Mouse (Mus musculus): ENCODE measurements around the gene Slc10a1. TPM values are rescaled to one million over a fixed set of nuclear protein-coding genes. Genes with fewer than 3 reads are reported as not detected.

The Slc10a1 gene
- polyA plus RNA-seq, 1 experiment from 2014 or later = 0.20 TPM

DNA sequence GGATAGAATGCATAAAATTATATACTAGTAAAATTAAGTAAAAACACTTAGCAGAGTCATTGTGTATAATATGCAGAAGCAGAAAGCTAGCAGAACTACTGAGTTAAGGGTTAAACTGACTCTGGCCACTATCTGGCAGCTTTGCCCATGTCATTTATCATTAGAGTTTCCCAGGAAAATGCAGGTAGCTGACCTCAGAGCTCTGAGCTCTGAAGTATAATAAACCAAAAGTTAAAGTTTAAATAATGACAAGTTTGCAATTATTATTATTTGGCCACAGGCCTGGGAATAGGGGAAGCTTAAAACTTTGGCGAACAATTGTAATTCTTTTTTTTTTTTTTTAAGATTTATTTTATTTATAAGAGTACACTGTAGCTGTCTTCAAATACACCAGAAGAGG lies 35.6 kb downstream of the Slc10a1 start:
- Histone ChIP-seq H3K9me3 (replicated peaks; ENCODE audit: control insufficient read depth, low read length) (no peaks in the 10 kb centered on the region), H3K4me2 (ENCODE audit: low read depth, low read length) (no peak overlapping the region), H3K4me3 (ENCODE audit: low read depth, low read length) (no peak overlapping the region), H3K27me3 (ENCODE audit: control insufficient read depth, insufficient read depth, low read length) (no peaks in the 10 kb centered on the region), H3K27ac (replicated peaks; ENCODE audit: low read depth, low read length) (no peak overlapping the region), H3K9ac (replicated peaks; ENCODE audit: low read length) (no peak overlapping the region), H3K36me3 (replicated peaks; ENCODE audit: control insufficient read depth, insufficient read depth, low read depth, low read length) (no peaks in the 10 kb centered on the region), H3K4me1 (ENCODE audit: control insufficient read depth, insufficient read depth, low read length) (no peaks in the 10 kb centered on the region)
- ATAC-seq (replicated peaks; ENCODE audit: insufficient number of reproducible peaks, low FRiP score, low TSS enrichment, low read depth) (no peak), DNase-seq (ENCODE audit: low spot score) (no peak)
- WGBS = 91% methylated on average over 1 of the region's 1 CpGs

DNA sequence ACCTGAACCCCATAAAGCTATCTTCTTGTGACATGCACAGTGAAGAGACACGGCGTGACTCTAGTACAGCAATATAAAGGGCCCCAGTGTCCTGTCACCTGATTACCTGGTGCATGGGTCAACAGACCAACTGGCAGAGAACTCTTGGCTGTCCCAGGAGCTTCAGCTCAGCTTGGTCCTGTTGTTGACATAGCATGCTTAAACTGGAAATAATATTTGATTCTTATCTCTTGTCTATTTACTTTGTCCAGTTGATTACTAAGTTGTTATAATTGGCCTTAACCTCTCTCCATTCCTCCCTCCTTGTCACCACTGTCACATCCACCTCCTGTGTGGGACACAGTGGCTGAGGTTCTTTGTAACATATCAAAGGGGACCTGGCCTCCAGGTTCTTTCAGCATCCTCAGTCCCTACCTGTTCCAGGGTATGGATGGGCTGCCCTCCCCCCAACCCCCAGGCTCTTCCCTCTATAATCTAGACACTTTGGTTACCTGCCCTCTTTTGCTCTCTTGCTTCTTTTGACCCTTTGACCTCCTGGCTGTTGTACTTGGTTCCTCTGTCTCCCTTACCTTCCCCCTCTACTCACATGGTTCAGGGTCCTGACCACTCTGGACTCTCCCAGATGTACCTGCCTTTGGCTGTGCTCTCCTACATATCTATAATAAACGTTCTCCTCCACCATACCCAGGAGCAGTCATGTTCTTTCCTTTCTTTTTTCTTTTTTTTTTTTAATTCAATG lies 36.9 kb downstream of the Slc10a1 start:
- ATAC-seq (replicated peaks; ENCODE audit: insufficient number of reproducible peaks, low FRiP score, low TSS enrichment, low read depth) = no peak
- H3K4me2 ChIP-seq (ENCODE audit: low read depth, low read length) = no peak overlapping the region
- no peak overlapping the region for H3K4me3 ChIP-seq (ENCODE audit: low read depth, low read length)
- no peaks in the 10 kb centered on the region for H3K9me3 ChIP-seq (replicated peaks; ENCODE audit: control insufficient read depth, low read length)
- no peaks in the 10 kb centered on the region for H3K27me3 ChIP-seq (ENCODE audit: control insufficient read depth, insufficient read depth, low read length)
- no peak overlapping the region for H3K9ac ChIP-seq (replicated peaks; ENCODE audit: low read length)
- 83% methylated on average over 3 of the region's 3 CpGs for WGBS
- DNase-seq (ENCODE audit: low spot score) = no peak
- H3K27ac ChIP-seq (replicated peaks; ENCODE audit: low read depth, low read length) = no peak overlapping the region
- H3K4me1 ChIP-seq (ENCODE audit: control insufficient read depth, insufficient read depth, low read length) = no peaks in the 10 kb centered on the region
- H3K36me3 ChIP-seq (replicated peaks; ENCODE audit: control insufficient read depth, insufficient read depth, low read depth, low read length) = no peaks in the 10 kb centered on the region

GRCm38 (mm10) chr12:80930141-80930540 lies 38.4 kb downstream of the Slc10a1 start:
- Histone ChIP-seq H3K27me3 (ENCODE audit: control insufficient read depth, insufficient read depth, low read length) (no peaks in the 10 kb centered on the region), H3K36me3 (replicated peaks; ENCODE audit: control insufficient read depth, insufficient read depth, low read depth, low read length) (no peaks in the 10 kb centered on the region), H3K9me3 (replicated peaks; ENCODE audit: control insufficient read depth, low read length) (no peaks in the 10 kb centered on the region), H3K9ac (replicated peaks; ENCODE audit: low read length) (no peak overlapping the region), H3K4me1 (ENCODE audit: control insufficient read depth, insufficient read depth, low read length) (no peaks in the 10 kb centered on the region), H3K4me2 (ENCODE audit: low read depth, low read length) (no peak overlapping the region), H3K27ac (replicated peaks; ENCODE audit: low read depth, low read length) (no peak overlapping the region), H3K4me3 (ENCODE audit: low read depth, low read length) (no peak overlapping the region)
- ATAC-seq (replicated peaks; ENCODE audit: insufficient number of reproducible peaks, low FRiP score, low TSS enrichment, low read depth) (no peak), DNase-seq (ENCODE audit: low spot score) (no peak)
- WGBS = 80% methylated on average over 7 of the region's 7 CpGs

DNA sequence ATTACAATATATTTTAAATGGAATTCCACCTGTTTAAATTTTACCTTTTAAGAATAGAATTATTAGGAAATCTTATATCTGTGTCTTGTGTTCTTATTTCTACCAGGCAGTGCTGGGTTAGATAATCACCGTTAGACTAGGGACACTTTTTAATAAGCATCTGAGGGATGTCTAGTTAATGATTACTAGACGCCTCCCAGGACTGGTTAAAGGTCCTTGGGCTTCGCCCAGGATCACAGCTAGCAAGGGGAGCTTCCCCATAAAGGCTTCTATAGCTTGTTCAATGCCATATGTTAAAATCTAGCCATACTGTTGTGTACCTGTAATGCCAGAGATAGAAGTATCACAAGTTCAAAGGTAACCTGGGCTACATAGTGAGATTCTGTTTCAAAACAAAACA lies 39.6 kb downstream of the Slc10a1 start:
- no peaks in the 10 kb centered on the region for H3K9me3 ChIP-seq (replicated peaks; ENCODE audit: control insufficient read depth, low read length)
- H3K27me3 ChIP-seq (ENCODE audit: control insufficient read depth, insufficient read depth, low read length) = no peaks in the 10 kb centered on the region
- DNase-seq (ENCODE audit: low spot score) (no peak), ATAC-seq (replicated peaks; ENCODE audit: insufficient number of reproducible peaks, low FRiP score, low TSS enrichment, low read depth) (no peak)
- no peaks in the 10 kb centered on the region for H3K4me1 ChIP-seq (ENCODE audit: control insufficient read depth, insufficient read depth, low read length)
- H3K4me3 ChIP-seq (ENCODE audit: low read depth, low read length) = no peak overlapping the region
- H3K9ac ChIP-seq (replicated peaks; ENCODE audit: low read length) = no peak overlapping the region
- no peak overlapping the region for H3K27ac ChIP-seq (replicated peaks; ENCODE audit: low read depth, low read length)
- H3K4me2 ChIP-seq (ENCODE audit: low read depth, low read length) = no peak overlapping the region
- H3K36me3 ChIP-seq (replicated peaks; ENCODE audit: control insufficient read depth, insufficient read depth, low read depth, low read length) = no peaks in the 10 kb centered on the region
- 88% methylated on average over 3 of the region's 3 CpGs for WGBS

DNA sequence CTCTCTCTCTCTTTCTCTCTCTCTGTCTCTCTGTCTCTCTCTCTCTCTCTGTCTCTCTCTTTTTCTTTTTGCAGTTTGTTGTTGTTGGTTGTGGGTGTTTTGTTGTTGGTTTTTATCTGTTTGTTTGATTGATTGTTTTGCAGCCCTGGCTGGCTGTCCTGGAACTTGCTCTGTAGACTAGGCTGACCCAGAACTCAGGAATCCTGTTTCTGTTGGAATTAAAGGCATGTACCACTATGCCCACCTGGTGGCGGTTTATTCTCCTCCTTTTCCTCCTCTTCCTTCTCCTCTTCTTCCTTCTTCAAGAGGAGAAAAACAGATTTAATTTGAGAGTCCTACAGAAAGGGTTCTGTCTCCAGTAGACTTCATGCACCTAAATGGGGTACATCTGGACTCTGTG lies 41.0 kb downstream of the Slc10a1 start:
- no peak for DNase-seq (ENCODE audit: low spot score)
- Histone ChIP-seq H3K27me3 (ENCODE audit: control insufficient read depth, insufficient read depth, low read length) (no peaks in the 10 kb centered on the region), H3K4me1 (ENCODE audit: control insufficient read depth, insufficient read depth, low read length) (no peaks in the 10 kb centered on the region), H3K36me3 (replicated peaks; ENCODE audit: control insufficient read depth, insufficient read depth, low read depth, low read length) (no peaks in the 10 kb centered on the region), H3K9ac (replicated peaks; ENCODE audit: low read length) (no peak overlapping the region), H3K27ac (replicated peaks; ENCODE audit: low read depth, low read length) (no peak overlapping the region), H3K4me2 (ENCODE audit: low read depth, low read length) (no peak overlapping the region), H3K9me3 (replicated peaks; ENCODE audit: control insufficient read depth, low read length) (no peaks in the 10 kb centered on the region), H3K4me3 (ENCODE audit: low read depth, low read length) (no peak overlapping the region)
- ATAC-seq (replicated peaks; ENCODE audit: insufficient number of reproducible peaks, low FRiP score, low TSS enrichment, low read depth) = no peak
- WGBS = 72% methylated on average over 1 of the region's 1 CpGs

DNA sequence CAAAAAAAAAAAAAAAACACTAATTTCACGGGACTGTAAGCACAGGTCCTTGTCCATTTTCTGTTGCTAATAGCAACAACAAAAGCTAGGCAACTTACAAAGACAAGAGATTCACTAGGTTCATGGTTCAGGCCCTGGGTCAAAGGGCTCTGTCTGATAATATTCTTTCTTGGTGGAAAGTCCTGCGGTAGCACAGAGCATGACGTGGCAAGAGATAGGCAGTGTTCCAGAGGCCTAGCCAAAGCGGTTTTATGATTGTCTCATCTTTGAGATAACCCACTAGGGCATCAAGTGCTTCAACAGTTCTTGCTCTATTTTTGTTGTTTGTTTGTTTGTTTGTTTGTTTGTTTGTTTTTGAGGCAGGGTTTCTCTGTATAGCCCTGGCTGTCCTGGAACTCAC lies 42.0 kb downstream of the Slc10a1 start:
- DNase-seq (ENCODE audit: low spot score) (no peak), ATAC-seq (replicated peaks; ENCODE audit: insufficient number of reproducible peaks, low FRiP score, low TSS enrichment, low read depth) (no peak)
- Histone ChIP-seq H3K4me2 (ENCODE audit: low read depth, low read length) (no peak overlapping the region), H3K4me3 (ENCODE audit: low read depth, low read length) (no peak overlapping the region), H3K36me3 (replicated peaks; ENCODE audit: control insufficient read depth, insufficient read depth, low read depth, low read length) (no peaks in the 10 kb centered on the region), H3K27ac (replicated peaks; ENCODE audit: low read depth, low read length) (no peak overlapping the region), H3K27me3 (ENCODE audit: control insufficient read depth, insufficient read depth, low read length) (no peaks in the 10 kb centered on the region), H3K9me3 (replicated peaks; ENCODE audit: control insufficient read depth, low read length) (no peaks in the 10 kb centered on the region), H3K9ac (replicated peaks; ENCODE audit: low read length) (no peak overlapping the region), H3K4me1 (ENCODE audit: control insufficient read depth, insufficient read depth, low read length) (no peaks in the 10 kb centered on the region)
- 87% methylated on average over 4 of the region's 4 CpGs for WGBS

DNA sequence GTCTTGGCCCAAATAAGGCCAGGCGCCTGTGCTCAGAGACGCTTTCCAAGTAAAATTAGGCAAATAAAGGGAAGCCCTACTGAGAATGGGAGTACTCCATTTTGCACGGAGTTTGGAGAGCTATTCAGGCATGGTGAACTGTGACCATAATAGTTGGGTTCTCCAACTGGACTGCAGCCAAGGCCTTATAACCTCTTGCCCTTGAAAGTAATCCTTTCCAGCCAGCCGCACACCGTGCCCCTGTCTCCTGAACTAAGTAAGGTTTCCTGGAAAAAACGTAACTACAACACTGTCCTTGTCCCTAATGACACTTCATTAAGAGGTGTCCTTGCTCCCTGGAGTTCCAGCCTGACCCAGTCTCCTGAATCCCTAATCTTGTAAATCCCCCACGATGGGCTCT lies 42.6 kb downstream of the Slc10a1 start:
- 55% methylated on average over 7 of the region's 7 CpGs for WGBS

DNA sequence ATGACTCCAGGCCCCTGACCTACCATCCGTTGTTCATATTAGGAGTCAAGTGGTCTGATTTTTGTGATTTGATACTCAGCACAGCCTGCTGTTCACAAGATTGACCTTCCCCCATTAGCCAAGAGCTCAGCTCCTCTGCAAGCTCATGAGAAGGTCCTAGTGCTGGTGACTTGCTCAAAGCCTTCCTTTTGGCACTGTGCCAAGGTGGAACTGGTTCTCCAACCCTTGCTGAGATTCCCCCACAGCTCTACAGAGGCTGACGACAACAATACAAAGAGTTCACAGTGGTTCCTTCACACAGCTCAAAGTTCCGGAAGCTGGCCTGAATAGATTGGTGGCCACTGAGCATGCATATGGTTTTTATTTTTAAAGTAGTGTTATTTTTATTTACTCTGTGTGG lies 44.3 kb downstream of the Slc10a1 start:
- Histone ChIP-seq H3K4me1 (ENCODE audit: control insufficient read depth, insufficient read depth, low read length) (no peaks in the 10 kb centered on the region), H3K4me3 (ENCODE audit: low read depth, low read length) (no peak overlapping the region), H3K36me3 (replicated peaks; ENCODE audit: control insufficient read depth, insufficient read depth, low read depth, low read length) (no peaks in the 10 kb centered on the region), H3K9ac (replicated peaks; ENCODE audit: low read length) (no peak overlapping the region), H3K27me3 (ENCODE audit: control insufficient read depth, insufficient read depth, low read length) (no peaks in the 10 kb centered on the region), H3K27ac (replicated peaks; ENCODE audit: low read depth, low read length) (no peak overlapping the region), H3K4me2 (ENCODE audit: low read depth, low read length) (no peak overlapping the region), H3K9me3 (replicated peaks; ENCODE audit: control insufficient read depth, low read length) (no peaks in the 10 kb centered on the region)
- DNase-seq (ENCODE audit: low spot score) = peak; percentile 26
- 74% methylated on average over 3 of the region's 3 CpGs for WGBS
- ATAC-seq (replicated peaks; ENCODE audit: insufficient number of reproducible peaks, low FRiP score, low TSS enrichment, low read depth) = no peak

More for the DNA sequence above, 42.6 kb downstream of the Slc10a1 start:
- ATAC-seq (replicated peaks; ENCODE audit: insufficient number of reproducible peaks, low FRiP score, low TSS enrichment, low read depth) = no peak
- H3K4me2 ChIP-seq (ENCODE audit: low read depth, low read length) = no peak overlapping the region
- no peak overlapping the region for H3K27ac ChIP-seq (replicated peaks; ENCODE audit: low read depth, low read length)
- H3K4me1 ChIP-seq (ENCODE audit: control insufficient read depth, insufficient read depth, low read length) = no peaks in the 10 kb centered on the region
- H3K4me3 ChIP-seq (ENCODE audit: low read depth, low read length) = no peak overlapping the region
- H3K9ac ChIP-seq (replicated peaks; ENCODE audit: low read length) = no peak overlapping the region
- no peaks in the 10 kb centered on the region for H3K27me3 ChIP-seq (ENCODE audit: control insufficient read depth, insufficient read depth, low read length)
- no peaks in the 10 kb centered on the region for H3K9me3 ChIP-seq (replicated peaks; ENCODE audit: control insufficient read depth, low read length)
- H3K36me3 ChIP-seq (replicated peaks; ENCODE audit: control insufficient read depth, insufficient read depth, low read depth, low read length) = no peaks in the 10 kb centered on the region
- no peak for DNase-seq (ENCODE audit: low spot score)

Measured in embryonic facial prominence, embryonic 11.5 days (tissue).